Mouse (Mus musculus) MEL (cell line): ENCODE measurements at regions not wholly inside any gene's neighbourhood (a gene's known extent, or its start where the extent isn't known, plus 50 kb on each side); places are given as distances from the start of the nearest gene placed in this dataset.

Experiments
- DNase-seq: peaks from one replicate; pipeline ENCODE4 v3.0.0; 2011; ENCODE audit warnings: low read depth, low spot score
- H3K27ac ChIP-seq: 2 replicates; pipeline ENCODE4 v1.5.1; 2012; ENCODE audit warnings: low read depth, mild to moderate bottlenecking, control low read depth, low read length, moderate library complexity; ENCODE audit not compliant: control insufficient read depth
- H3K27me3 ChIP-seq, 2 experiments: fragments of 150-350 bp in 1 of 2; sonication (generic) in 1 of 2; 2 replicates each; pipeline ENCODE4 v1.6.1; 2012; ENCODE audit warnings: low read length in 2 of 2, mild to moderate bottlenecking in 2 of 2, improper control_type of control experiment in 1 of 2, moderate library complexity in 1 of 2; ENCODE audit not compliant: insufficient read depth in 2 of 2, control insufficient read depth in 1 of 2
- H3K36me3 ChIP-seq, 2 experiments: 2 replicates each; pipeline ENCODE4 v1.6.1; 2012 to 2014; ENCODE audit warnings: low read length in 2 of 2, improper control_type of control experiment in 1 of 2, inconsistent platforms in 1 of 2, mild to moderate bottlenecking in 1 of 2; ENCODE audit not compliant: insufficient read depth in 2 of 2, control insufficient read depth in 1 of 2
- H3K4me1 ChIP-seq, 2 experiments: fragments of 150-350 bp in 1 of 2; sonication (generic) in 1 of 2; 2 replicates each; pipeline ENCODE4 v1.6.1; 2012; ENCODE audit warnings: low read length in 2 of 2, improper control_type of control experiment in 1 of 2, mild to moderate bottlenecking in 1 of 2; ENCODE audit not compliant: insufficient read depth in 2 of 2, control insufficient read depth in 1 of 2
- H3K4me3 ChIP-seq, 2 experiments: fragments of 150-350 bp in 1 of 2; sonication (generic) in 1 of 2; 2 replicates each; pipeline ENCODE4 v1.5.1; 2012; ENCODE audit warnings: low read depth in 2 of 2, low read length in 2 of 2, mild to moderate bottlenecking in 2 of 2, moderate library complexity in 2 of 2, control low read depth in 1 of 2, improper control_type of control experiment in 1 of 2; ENCODE audit not compliant: control insufficient read depth in 1 of 2, insufficient read depth in 1 of 2
- H3K79me2 ChIP-seq: 2 replicates; pipeline ENCODE4 v1.6.1; 2012; ENCODE audit warnings: mild to moderate bottlenecking, low read length, moderate library complexity; ENCODE audit not compliant: control insufficient read depth, poor library complexity, insufficient read depth
- H3K9ac ChIP-seq: 2 replicates; pipeline ENCODE4 v1.6.1; 2012; ENCODE audit warnings: low read depth, mild to moderate bottlenecking, control low read depth, low read length, moderate library complexity; ENCODE audit not compliant: control insufficient read depth, poor library complexity, severe bottlenecking
- H3K9me3 ChIP-seq: fragments of 150-350 bp; sonication (generic); replicated peaks from 2 replicates; pipeline ENCODE4 v1.6.1; 2012; ENCODE audit warnings: mild to moderate bottlenecking, low read length, improper control_type of control experiment, moderate library complexity; ENCODE audit not compliant: insufficient read depth
- CHD2 ChIP-seq: IDR thresholded peaks from 2 replicates; pipeline ENCODE4 v1.6.1; 2011; ENCODE audit warnings: low read length, improper control_type of control experiment
- E2F4 ChIP-seq: IDR thresholded peaks from 2 replicates; pipeline ENCODE4 v1.6.1; 2011; ENCODE audit warnings: low read depth, low read length, improper control_type of control experiment, borderline replicate concordance
- EP300 ChIP-seq, 2 experiments: IDR thresholded peaks; 2 replicates each; pipeline ENCODE4 v1.6.1; 2011; ENCODE audit warnings: improper control_type of control experiment in 2 of 2, low read length in 2 of 2, low read depth in 1 of 2, mild to moderate bottlenecking in 1 of 2
- ETS1 ChIP-seq: IDR thresholded peaks from 2 replicates; pipeline ENCODE4 v1.6.1; 2012; ENCODE audit warnings: low read depth, mild to moderate bottlenecking, inconsistent platforms, low read length, improper control_type of control experiment, moderate library complexity
- HCFC1 ChIP-seq: IDR thresholded peaks from 2 replicates; pipeline ENCODE4 v1.6.1; 2012; ENCODE audit warnings: low read depth, mild to moderate bottlenecking, inconsistent platforms, low read length, improper control_type of control experiment, moderate library complexity
- JUND ChIP-seq: IDR thresholded peaks from 2 replicates; pipeline ENCODE4 v1.6.1; 2011; ENCODE audit warnings: low read depth, mild to moderate bottlenecking, improper control_type of control experiment, low read length
- MAFK ChIP-seq: IDR thresholded peaks from 2 replicates; pipeline ENCODE4 v1.6.1; 2011; ENCODE audit warnings: low read depth, mild to moderate bottlenecking, low read length, improper control_type of control experiment, borderline replicate concordance
- MAZ ChIP-seq: IDR thresholded peaks from 2 replicates; pipeline ENCODE4 v1.6.1; 2012; ENCODE audit warnings: low read depth, mild to moderate bottlenecking, inconsistent platforms, low read length, improper control_type of control experiment
- POLR2A ChIP-seq, 2 experiments: IDR thresholded peaks; 2 replicates each; pipeline ENCODE4 v1.6.1; 2011 to 2012; ENCODE audit warnings: low read length in 2 of 2, mild to moderate bottlenecking in 2 of 2, control low read depth in 1 of 2, improper control_type of control experiment in 1 of 2, low read depth in 1 of 2, moderate library complexity in 1 of 2; ENCODE audit not compliant: control insufficient read depth in 1 of 2, insufficient read depth in 1 of 2, poor library complexity in 1 of 2
- POLR2AphosphoS2 ChIP-seq: IDR thresholded peaks from 2 replicates; pipeline ENCODE4 v1.6.1; 2011; ENCODE audit warnings: low read length, improper control_type of control experiment
- RCOR1 ChIP-seq: IDR thresholded peaks from 2 replicates; pipeline ENCODE4 v1.6.1; 2012; ENCODE audit warnings: low read depth, mild to moderate bottlenecking, inconsistent platforms, low read length, improper control_type of control experiment
- SIN3A ChIP-seq: IDR thresholded peaks from 2 replicates; pipeline ENCODE4 v1.6.1; 2012; ENCODE audit warnings: low read length, improper control_type of control experiment, inconsistent platforms
- TCF12 ChIP-seq: IDR thresholded peaks from 2 replicates; pipeline ENCODE4 v1.6.1; 2014; ENCODE audit warnings: low read depth, mild to moderate bottlenecking, inconsistent platforms, low read length, improper control_type of control experiment, moderate library complexity
- ZC3H11A ChIP-seq: IDR thresholded peaks from 2 replicates; pipeline ENCODE4 v1.6.1; 2012; ENCODE audit warnings: low read depth, mild to moderate bottlenecking, inconsistent platforms, low read length, improper control_type of control experiment
- ZKSCAN1 ChIP-seq: IDR thresholded peaks from 2 replicates; pipeline ENCODE4 v1.6.1; 2012; ENCODE audit warnings: low read depth, mild to moderate bottlenecking, inconsistent platforms, low read length, improper control_type of control experiment, moderate library complexity

DNA sequence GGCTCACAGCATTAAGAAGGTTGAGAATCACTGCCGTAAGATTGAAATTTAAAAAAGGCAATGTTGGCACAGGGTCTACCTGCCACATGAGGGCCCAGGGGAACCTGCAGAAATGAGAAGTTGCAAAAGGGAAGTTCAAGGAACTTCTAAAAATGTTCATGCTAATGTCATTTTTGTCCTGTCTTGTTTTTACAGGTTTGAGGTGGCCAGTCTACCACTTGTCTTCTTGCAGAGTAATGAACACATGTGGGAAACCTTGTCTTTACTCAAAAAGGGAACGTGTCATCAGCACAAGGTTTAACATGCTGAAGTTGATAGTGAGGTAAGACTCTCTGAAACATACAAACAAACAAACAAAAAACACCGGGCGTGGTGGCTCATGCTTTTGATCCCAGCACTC is 71.4 kb upstream of the Nanos1 start:
- H3K27ac ChIP-seq: no peak overlapping the region
- H3K9me3 ChIP-seq: no peaks in the 10 kb centered on the region
- DNase-seq: peak; percentile 18
- H3K4me1 ChIP-seq: peaks cover 0 to 11% of the 10 kb centered on the region in 2 experiments; a peak in 2 of 4 replicates
- no peak overlapping the region for H3K4me3 ChIP-seq
- H3K27me3 ChIP-seq: peaks cover 5 to 21% of the 10 kb centered on the region in 2 experiments; a peak in 3 of 4 replicates
- H3K79me2 ChIP-seq: no peaks in the 10 kb centered on the region
- no peak for TF ChIP-seq SIN3A
- no peak for TF ChIP-seq RCOR1
- no peak for TF ChIP-seq CHD2
- peaks cover 0 to 5% of the 10 kb centered on the region in 2 experiments; a peak in 2 of 4 replicates for H3K36me3 ChIP-seq
- no peak overlapping the region for H3K9ac ChIP-seq

GRCm38 (mm10) chr19:60682283-60682682 is 73.5 kb upstream of the Nanos1 start:
- H3K4me1 ChIP-seq: peaks cover 0 to 6% of the 10 kb centered on the region in 2 experiments; a peak in 2 of 4 replicates

GRCm38 (mm10) chr19:60681481-60681880 is 74.3 kb upstream of the Nanos1 start:
- H3K4me3 ChIP-seq: no peak overlapping the region
- no peaks in the 10 kb centered on the region for H3K9me3 ChIP-seq
- TF ChIP-seq E2F4 (no peak), EP300 (IDR thresholded peaks at IDR 0.05; ENCODE audit: low read depth in 1 of 2, low read length in 2 of 2) (no peak)
- peaks cover 10 to 14% of the 10 kb centered on the region in 2 experiments for H3K27me3 ChIP-seq
- DNase-seq: no peak
- H3K36me3 ChIP-seq: peaks cover 0 to 3% of the 10 kb centered on the region in 2 experiments; a peak in 2 of 4 replicates
- no peak overlapping the region for H3K9ac ChIP-seq
- no peaks in the 10 kb centered on the region for H3K79me2 ChIP-seq
- no peak overlapping the region for H3K27ac ChIP-seq
- peaks cover 0 to 6% of the 10 kb centered on the region in 2 experiments; a peak in 2 of 4 replicates for H3K4me1 ChIP-seq

More at GRCm38 (mm10) chr19:60682283-60682682, 73.5 kb upstream of the Nanos1 start:
- DNase-seq: peak; percentile 22
- Histone ChIP-seq H3K9me3 (no peaks in the 10 kb centered on the region), H3K27ac (no peak overlapping the region), H3K36me3 (peaks cover 0 to 3% of the 10 kb centered on the region in 2 experiments; a peak in 2 of 4 replicates), H3K79me2 (no peaks in the 10 kb centered on the region), H3K4me3 (no peak overlapping the region), H3K9ac (no peak overlapping the region), H3K27me3 (peaks cover 9 to 21% of the 10 kb centered on the region in 2 experiments)
- TF ChIP-seq MAFK (no peak), EP300 (IDR thresholded peaks at IDR 0.05; ENCODE audit: low read depth in 1 of 2, low read length in 2 of 2) (peak in 1 of 2 experiments; percentile 29; a peak in 1 of 4 replicates), POLR2AphosphoS2 (no peak), CHD2 (no peak)

DNA sequence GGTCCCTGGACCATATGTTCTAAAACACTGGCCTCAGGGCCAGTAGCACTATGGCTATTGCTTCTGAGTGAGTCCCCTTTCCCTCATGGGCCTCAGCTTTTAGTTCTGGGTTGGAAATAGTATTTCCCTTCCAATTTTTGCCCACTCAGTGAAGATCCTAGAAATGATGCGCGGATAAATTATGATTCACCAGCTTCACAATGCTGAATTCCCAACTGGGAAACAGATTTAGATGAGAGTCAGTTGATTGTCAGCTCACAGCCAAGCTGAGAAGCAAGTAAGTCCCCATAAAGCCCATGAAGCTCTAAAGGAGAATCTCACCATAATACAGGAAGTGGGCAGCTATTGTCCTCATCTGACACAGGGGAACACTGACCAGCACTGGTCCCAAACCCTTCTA is 77.6 kb upstream of the Nanos1 start:
- peaks cover 0 to 6% of the 10 kb centered on the region in 2 experiments; a peak in 2 of 4 replicates for H3K4me1 ChIP-seq
- H3K9ac ChIP-seq: no peak overlapping the region
- DNase-seq: no peak

More for the DNA sequence above, 77.6 kb upstream of the Nanos1 start:
- Histone ChIP-seq H3K36me3 (peaks cover 0 to 3% of the 10 kb centered on the region in 2 experiments; a peak in 2 of 4 replicates), H3K27ac (no peak overlapping the region), H3K27me3 (peaks cover 6 to 10% of the 10 kb centered on the region in 2 experiments), H3K79me2 (no peaks in the 10 kb centered on the region), H3K4me3 (no peak overlapping the region), H3K9me3 (no peaks in the 10 kb centered on the region)
- TF ChIP-seq MAZ (no peak), ZKSCAN1 (no peak), RCOR1 (no peak), TCF12 (no peak), JUND (no peak), ZC3H11A (no peak), POLR2A (IDR thresholded peaks at IDR 0.05; ENCODE audit: control insufficient read depth in 1 of 2, insufficient read depth in 1 of 2, low read depth in 1 of 2, low read length in 2 of 2, poor library complexity in 1 of 2) (no peak), HCFC1 (no peak), ETS1 (no peak), E2F4 (no peak), EP300 (IDR thresholded peaks at IDR 0.05; ENCODE audit: low read depth in 1 of 2, low read length in 2 of 2) (no peak)
